Mouse (Mus musculus) hindlimb bud, embryonic 11.5 days (tissue): ENCODE data around the gene Spats2l.

ENCODE experiments used
- DNase-seq: peaks from one replicate; pipeline ENCODE4 v3.0.0-alpha.2; 2012; ENCODE audit warnings: low read depth, low spot score; ENCODE audit errors: extremely low spot score

The Spats2l gene

DNA sequence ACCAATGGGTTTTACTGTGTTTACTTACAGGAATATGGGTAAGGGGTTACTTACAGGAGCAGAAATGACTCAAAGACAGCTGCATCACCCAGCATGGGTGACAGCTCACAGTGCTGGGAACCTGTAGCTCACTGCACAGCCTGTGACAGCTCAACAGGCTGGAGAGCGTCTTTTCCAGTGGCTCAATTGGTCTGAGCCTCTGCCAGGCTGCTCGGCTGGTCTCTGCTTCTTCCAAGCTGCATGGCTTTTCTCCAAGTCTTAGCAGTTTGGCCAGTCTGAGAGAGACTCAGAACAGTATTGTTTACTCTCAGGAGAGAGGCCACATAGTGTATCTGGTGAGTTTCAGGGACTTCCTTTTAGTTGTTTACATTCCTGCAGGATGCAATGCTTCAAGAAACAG is 110.9 kb downstream of the Spats2l start:
- no peak for DNase-seq

DNA sequence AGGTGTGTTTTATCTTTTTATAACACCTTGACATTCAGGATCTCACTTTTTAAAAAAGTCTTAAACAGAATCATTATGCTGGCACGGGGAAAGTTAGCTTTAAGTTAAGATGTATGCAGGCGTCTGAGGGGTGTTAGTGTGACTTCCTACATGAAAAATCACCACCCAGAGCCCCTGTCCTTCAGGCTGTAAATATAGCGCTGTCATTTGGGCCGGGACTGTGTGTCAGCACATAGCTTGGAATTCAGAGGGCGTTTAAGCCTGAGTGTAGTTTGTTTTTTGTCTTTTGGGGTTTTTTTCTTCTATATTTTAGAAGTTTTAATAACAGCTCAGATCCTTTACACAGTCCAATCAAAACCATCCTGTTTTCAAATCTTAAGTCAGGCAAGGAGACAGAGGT is 115.8 kb downstream of the Spats2l start:
- DNase-seq, result no peak

DNA sequence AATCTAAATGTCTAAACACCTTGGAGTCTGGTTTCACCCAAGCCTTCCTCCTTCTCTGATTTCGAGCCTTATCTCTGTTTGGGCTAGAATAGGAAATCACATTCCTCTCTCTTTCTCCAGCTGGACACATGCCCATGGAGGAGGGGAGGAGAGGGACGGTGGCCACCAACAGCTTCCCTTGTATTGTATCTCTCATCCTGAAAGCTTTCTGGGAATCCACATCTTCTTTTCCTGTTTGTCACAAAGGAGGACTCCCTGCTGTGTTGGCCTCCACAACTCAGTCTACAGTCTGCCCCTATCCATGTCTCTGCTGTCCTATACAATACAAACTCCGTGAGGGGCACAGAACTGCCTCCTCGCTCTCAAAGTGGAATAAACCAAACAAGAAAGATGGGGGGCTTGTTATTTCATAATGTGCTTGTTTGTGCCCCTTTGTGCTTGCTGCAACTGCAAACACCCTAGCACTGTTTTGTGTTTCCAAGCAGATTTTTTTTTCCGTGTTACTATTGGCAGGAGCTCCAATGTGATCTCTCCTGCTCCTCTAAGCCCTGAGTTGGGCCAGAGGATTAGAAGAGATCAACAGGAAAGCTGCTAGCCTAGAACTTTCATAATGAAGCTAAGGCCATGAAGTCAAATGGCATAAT is 116.4 kb downstream of the Spats2l start:
- no peak for DNase-seq

DNA sequence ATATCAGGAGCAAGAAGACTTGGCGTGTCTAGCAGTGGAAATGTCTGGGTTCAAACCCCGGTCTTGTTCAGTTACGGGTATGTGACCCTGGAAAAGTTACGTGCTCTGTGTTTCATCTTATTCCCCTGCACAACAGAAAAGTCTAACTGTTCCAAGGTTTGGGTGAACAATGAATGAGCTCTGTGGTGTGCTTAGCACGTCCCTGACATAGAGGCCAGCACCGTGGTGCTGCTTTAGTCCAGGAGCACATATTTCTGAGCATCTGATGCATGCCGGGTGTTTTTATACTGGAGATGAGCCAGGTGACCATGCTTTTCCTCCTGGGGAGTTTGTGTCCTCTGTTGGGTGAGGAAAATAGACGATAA is 116.9 kb downstream of the Spats2l start:
- DNase-seq, result no peak

DNA sequence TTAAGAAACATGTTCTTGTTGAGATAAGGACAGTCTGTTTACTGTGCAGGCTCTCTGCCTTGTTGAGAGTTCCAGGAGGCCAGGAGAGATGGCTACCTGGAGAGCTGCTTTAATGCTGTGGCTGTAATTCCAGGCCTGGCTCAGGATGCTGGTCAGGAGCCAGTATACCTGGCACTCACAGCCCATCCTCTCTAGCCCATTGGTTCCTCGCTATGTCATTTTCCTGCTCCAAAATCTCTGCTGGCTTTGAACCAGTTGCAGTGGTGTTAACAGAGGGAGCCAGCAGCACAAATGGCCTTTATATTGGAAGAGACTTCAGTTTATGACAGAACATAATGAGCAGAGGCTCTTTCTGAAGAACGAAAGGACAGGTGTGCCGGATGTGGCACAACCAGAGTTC is 127.5 kb downstream of the Spats2l start:
- DNase-seq, result no peak

DNA sequence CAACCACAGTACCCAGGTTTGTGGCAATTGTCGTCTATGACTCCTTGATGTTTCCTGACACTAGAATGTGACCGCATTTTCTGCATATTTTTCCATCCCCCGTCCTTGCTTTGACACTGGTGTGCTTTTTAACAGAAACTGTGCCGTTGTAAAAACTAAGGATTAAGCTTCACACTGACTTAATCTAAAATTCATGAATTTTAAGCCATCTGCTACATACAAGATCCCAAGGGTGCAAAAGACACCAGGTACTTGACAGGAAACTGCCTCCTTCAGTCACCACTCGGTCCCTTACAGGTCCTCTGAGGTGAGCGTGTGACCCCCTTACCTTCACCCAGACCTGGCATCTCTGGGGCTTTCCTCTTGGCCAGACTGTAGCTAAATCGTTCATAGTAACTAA is 129.8 kb downstream of the Spats2l start:
- no peak for DNase-seq

DNA sequence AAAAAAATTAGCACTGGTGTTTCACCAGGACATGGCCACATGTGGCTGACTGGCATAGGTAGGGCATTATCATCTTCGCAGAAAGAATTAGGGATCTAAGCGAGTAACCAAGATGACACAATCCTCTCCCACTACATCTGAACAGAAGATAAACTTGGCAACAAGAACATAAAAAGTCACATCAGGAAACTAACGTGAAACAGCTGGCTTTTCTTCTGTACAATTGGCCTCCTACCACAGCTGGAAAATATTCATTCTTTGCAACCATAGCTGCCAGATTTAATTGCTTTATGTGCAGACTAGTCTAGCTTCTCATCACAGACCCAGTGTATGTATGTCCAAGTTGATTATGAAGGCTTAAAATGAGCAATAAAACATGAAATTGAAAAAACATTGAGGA is 131.9 kb downstream of the Spats2l start:
- peak; percentile 39 for DNase-seq

DNA sequence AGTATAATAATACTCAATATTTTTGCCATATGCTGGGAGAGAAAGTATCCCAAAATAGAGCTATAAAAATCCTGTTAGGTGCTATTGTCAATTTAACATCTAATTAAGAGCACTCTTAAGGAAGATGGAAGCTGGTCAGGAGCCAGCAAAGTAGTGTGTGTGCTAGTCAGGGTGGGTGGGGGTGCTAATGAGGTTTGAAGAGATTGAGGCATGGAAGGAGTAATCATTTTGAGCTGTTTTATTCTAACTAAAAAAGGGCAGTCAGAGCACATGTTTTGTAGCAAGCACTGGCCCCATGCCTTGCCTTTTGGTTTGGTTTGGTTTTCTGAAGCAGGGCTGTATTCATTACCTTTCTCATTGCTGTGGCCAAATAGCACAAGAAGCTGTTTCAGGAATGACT is 132.3 kb downstream of the Spats2l start:
- DNase-seq, result no peak

DNA sequence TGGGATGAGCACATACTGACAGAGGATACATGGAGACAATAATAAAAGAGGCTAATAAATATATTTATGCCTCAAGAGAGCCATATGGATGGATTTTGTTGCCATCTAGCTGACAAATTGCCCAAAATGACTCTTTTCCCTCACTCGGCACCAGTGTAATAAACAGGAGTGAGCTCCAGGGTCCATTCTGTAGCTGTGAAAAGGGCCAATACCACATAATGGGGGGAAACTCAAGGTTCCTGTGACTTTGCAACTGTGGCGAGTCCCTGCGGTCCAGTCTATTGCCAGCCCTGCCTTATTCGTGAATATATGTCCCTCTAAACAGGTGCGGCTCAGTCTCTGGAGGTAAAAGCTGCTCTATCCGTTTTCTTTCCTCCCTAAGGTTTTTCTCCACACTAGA is 137.6 kb downstream of the Spats2l start:
- no peak for DNase-seq

DNA sequence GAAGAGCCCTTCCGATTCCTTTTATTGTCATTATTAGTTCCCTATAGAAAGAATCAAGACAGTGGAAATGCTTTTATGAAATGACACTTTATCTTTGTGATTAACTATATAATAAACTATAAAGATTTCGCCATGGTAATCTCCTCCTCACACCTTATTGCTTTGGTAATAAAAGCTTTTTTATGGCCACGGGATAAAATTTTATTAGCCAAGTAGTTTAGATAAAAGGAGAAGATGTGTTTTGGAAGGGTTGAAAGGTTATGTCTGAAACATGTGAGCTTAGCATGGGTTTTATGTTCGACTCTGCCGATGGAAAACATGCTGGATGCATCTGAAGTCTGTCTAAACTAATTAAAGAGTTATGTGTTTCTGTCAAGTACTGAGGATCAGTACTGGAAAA is 143.4 kb downstream of the Spats2l start:
- DNase-seq, result no peak

DNA sequence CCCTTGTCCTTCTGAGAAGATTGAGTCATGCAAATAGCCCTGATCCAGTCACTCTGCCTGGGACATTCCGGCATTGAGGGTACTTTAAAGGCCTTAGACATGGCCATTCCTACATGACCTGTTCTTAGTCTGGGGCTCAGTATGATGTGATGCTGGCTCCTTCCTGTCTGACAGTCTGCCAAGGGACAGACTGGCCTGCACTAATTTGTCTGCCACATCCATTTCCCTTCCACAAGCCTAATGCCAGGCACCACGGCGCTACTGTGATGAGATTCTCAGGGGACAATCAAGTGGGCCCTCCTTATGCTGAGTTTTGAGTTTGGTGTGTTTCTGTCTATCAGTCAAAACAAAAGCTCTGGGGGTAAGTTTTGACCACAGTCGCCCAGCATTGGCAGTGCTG is 144.6 kb downstream of the Spats2l start:
- DNase-seq, result no peak

DNA sequence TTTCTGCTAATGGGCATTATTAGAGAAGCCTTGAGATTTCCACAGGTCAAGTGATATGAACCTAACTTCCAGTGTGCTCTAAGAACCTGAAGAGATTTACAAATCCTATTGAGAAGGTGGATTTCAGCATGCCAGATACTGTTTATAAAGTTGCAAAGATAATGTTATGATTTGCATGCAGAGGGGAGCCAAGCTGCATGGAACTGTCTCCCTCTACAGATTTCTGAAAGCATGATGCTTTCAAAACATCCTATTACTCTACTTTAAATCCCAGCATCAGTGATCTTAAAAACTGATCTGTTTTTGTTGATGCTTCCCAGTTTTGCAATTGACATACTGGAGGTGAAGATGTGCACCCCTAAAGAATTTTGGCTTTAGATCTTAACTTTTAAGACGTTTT is 160.3 kb downstream of the Spats2l start:
- no peak for DNase-seq

DNA sequence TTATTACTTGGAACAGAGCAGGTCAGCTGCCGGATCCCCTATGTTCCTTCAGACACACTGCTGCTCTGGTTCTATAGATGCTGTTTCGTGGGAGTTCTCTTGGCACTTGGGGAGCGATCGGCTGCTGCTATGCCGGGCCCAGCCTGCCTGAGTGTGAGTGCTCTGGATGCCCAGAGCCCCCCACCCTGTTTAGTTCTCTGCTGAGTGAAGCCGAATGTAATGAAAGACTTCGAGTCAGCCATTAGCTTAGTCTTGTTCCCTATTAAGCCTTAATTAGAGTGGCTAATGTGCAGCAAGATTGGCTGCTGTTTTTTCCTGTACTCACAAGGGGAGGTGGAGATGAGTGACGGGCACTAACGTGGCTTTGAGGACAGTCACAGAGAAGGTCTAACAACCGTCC is 166.7 kb downstream of the Spats2l start:
- DNase-seq, result no peak

DNA sequence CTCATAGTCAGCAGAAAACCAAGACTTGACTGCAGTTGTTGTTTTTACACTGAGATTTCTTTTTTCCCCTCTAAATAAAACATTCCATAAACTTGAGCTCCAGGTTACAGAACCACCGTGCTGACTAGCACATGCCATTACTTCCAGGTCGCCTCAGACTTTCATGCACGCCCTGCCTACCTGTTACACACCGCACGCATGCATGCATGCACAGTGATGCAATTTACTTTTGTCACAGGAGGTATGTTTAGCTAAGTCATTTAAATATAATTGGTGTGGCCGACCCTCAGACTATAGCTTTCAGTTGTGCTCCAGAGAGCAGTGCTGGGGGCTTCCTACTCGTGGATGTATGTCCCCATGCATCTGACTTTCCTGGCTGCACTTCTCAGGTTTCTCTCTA is 167.1 kb downstream of the Spats2l start:
- no peak for DNase-seq

DNA sequence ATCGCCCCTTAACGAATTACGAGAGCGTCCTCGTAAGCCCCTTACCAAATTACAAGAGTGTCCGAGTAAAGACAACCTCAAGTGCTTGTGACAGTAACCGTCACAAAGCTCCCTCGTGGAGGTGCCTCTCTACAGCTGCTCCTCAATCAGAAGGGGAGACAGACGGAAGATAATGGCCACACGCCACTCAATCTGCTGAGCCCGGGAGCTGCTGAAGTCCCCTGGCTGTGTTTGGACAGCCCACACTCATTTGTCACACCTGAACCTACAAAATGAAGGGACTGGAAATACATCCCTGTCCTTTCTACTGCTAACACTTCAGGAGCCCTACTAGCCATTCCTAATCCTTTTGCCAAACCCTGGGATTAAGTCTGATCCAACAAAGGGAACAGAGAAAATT is 167.8 kb downstream of the Spats2l start:
- DNase-seq, result no peak

DNA sequence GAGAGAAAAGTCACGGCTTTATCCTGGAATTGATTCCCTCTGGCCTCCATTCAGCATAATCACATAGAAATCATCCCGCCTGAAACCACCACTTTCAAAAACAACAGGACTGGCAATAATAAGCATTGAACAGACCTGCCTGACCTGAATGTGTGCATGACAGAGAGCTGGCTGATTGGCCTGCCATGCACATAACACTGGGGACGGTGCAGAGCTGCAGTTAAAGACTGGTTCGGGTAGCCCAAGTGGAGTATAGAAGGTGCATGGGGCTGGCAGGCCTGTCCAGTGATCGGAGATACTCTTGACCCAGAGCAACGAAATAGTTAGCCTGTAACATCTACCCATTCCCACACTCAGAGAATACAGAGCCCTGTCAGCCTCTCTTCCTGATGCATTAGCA is 168.3 kb downstream of the Spats2l start:
- no peak for DNase-seq

DNA sequence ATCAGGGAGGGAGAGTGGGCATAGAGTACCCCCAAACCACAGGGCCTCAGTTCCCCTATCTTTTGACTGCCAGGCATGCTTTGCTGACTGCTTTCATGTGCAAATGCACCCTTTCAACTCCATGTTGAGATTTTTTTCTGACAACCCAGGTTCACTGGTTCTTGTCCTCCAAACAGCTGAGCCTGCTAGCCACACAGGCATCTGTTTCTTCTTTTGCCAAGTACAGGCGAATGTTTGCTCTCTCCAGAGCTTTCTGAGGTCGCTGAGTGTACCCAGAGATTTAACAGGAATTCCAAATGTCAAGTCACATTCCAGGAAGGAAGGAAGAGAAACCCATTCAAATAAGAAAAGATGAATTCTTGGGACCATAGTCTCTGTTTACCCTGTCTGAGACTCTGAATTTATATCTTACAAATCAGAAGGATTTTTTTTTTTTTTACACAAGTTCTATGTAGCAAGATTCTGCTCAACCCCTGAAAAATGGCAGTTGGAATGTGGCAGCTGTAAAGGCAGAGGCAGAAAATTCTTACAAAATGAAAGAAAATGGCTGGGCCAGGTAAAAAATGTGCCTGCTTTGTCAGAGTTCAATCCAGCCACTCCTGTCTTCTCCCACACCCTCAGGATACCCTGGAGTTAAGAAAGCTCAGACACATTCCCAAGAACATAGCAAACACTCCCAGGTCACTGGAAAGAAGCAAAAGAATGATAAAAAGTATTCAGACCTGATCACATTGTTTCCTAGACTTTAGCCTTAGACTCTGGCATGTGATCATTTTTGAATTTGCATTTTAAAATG is 173.8 kb downstream of the Spats2l start:
- no peak for DNase-seq

DNA sequence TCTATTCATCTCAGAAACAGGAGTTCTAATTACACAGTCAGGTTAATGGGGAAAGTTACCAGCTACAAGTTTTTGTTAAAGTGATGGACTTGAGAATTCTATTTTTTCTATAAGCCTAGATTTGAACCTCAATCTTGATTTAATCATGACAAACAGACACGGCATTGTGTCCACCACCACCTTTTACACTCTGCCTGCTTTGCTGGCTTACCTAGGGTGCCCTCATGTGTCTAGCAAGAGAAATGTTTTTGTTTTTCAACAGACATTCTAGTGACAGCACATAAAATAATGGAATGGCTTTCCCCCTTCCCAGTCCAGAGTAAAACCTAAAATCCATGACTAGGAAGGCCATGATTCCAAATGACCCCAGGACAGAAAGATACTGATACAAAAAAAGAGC is 175.2 kb downstream of the Spats2l start:
- DNase-seq, result no peak

DNA sequence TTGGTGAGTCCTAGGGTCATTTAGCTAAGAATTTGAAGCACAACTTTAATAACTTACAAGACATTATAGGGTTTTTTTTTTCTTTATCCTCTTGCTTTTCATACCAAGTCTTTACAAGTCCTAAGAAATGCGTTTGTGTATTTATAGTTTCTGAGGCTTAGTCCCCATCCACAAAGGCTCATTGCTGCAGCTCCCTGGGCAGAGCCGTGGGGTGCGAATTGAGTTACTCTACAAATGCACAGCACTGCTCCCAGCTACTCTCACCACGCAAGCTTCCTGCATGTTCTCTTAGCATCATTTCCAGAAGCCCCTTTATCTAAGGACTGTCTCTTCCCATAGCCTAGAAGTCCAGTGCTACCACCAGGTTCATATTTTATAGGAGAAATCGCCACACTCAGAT is 175.8 kb downstream of the Spats2l start:
- DNase-seq, result no peak

DNA sequence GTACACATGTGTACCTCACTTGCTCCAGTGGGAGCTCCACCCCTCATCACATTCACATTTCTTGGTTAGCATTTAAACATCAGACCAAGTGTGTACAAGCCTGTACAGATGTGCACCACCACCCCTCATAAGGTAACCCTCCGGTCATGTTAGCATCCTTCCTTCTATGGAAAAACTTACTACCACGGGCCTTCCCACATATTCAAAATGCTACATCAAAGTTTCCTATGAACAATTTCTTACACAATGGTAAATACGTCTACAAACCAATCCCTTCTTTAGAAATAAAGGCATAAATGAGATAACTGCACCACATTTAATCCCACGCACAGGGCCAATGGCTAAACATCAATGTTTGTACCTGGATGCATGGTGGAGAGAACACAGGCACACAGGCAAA is 178.5 kb downstream of the Spats2l start:
- DNase-seq, result no peak

DNA sequence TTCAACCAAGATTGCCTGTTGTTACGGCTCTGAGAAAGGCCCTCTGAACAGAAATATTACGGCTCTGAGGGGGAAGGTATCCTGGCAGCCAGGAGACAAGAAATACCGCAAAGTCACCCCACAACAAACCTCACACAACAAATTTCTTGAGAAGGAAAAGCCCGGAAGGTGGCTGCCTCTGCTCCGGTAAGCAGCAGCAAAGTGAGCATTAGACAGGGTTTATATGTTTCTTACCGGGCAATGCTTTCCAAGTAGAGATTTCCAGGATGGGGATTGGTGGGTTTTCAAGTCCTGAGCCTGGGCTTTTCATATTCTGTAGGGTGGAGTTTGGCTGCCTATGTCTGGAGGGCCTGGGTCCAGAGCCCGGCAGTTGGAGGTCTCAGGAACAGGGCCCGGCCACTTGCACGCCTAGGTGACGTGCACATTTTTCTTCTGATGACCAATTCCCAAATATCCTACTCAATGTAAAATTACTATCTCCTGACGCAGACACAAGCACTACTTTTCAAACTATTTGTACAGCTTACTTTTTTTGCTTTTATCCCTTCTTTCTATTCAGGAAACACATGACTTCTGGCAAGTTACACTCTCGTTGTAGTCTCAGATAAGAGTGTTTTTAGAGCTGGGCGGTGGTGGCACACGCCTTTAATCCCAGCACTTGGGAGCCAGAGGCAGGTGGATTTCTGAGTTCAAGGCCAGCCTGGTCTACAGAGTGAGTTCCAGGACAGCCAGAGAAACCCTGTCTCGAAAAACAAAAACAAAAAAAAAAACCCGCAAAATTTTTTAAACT is 179.8 kb downstream of the Spats2l start:
- no peak for DNase-seq

DNA sequence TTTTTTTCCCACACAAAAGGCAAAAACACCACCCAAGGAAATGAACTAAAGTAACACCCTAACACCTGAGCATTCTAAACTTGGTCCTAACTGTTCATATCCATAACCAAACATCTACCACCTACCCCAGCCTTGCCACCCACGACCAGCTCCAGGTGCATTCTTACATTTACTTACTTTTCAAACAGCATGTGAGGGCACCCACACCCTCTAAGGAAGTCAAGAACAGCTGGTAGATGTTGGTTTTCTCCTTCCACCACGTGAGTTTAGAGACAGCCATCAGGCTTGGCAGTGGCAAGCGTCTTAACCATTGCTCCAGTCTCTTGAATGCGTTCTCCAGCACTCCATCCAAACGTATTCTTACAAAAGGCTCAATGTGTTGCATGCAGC is 180.4 kb downstream of the Spats2l start:
- DNase-seq, result no peak
